Mouse (Mus musculus) limb, embryonic 11.5 days (tissue): ENCODE results near the gene Rapgef4. TPM values are rescaled to one million over a fixed set of nuclear protein-coding genes. Genes with fewer than 3 reads are reported as not detected.

ENCODE experiments used
- ATAC-seq: fragments of 200-750 bp; cut with Nextera tagmentation; 2 replicates; pipeline ENCODE4 v1.8.0; 2017; ENCODE audit warnings: low read depth; ENCODE audit not compliant: insufficient number of reproducible peaks, low FRiP score, low TSS enrichment
- DNase-seq: peaks from one replicate; pipeline ENCODE4 v3.0.0-alpha.2; 2015; ENCODE audit warnings: low spot score
- H3K27ac ChIP-seq: fragments of 300-500 bp; sonication (generic); replicated peaks from 2 replicates; pipeline ENCODE4 v1.5.1; 2014; ENCODE audit warnings: low read depth, mild to moderate bottlenecking, low read length
- H3K27me3 ChIP-seq: fragments of 300-500 bp; sonication (generic); 2 replicates; pipeline ENCODE4 v1.6.1; 2014; ENCODE audit warnings: mild to moderate bottlenecking, low read length, mixed read lengths; ENCODE audit not compliant: control insufficient read depth, insufficient read depth
- H3K36me3 ChIP-seq: fragments of 300-500 bp; sonication (generic); 2 replicates; pipeline ENCODE4 v1.6.1; 2014; ENCODE audit warnings: mild to moderate bottlenecking, low read length, moderate library complexity, mixed read lengths; ENCODE audit not compliant: control insufficient read depth, insufficient read depth
- H3K4me1 ChIP-seq: fragments of 300-500 bp; sonication (generic); 2 replicates; pipeline ENCODE4 v1.6.1; 2014; ENCODE audit warnings: low read length, mixed read lengths; ENCODE audit not compliant: control insufficient read depth, insufficient read depth
- H3K4me2 ChIP-seq: fragments of 300-500 bp; sonication (generic); 2 replicates; pipeline ENCODE4 v1.6.1; 2014; ENCODE audit warnings: low read depth, mild to moderate bottlenecking, moderate library complexity; ENCODE audit not compliant: severe bottlenecking
- H3K4me3 ChIP-seq: fragments of 300-500 bp; sonication (generic); 2 replicates; pipeline ENCODE4 v1.5.1; 2014; ENCODE audit warnings: low read depth, low read length
- H3K9ac ChIP-seq: fragments of 300-500 bp; sonication (generic); 2 replicates; pipeline ENCODE4 v1.6.1; 2014; ENCODE audit warnings: mild to moderate bottlenecking, low read length
- H3K9me3 ChIP-seq: fragments of 300-500 bp; sonication (generic); 2 replicates; pipeline ENCODE4 v1.6.1; 2016; ENCODE audit warnings: low read length; ENCODE audit not compliant: control insufficient read depth
- WGBS: fragments of 180-500 bp; shearing (Covaris S2); extraction: QIAGEN DNeasy Blood & Tissue Kit; methylation state at CpG from one replicate; pipeline ENCODE4 v1.1.7; 2014; 5-methylcytosine and 5-hydroxymethylcytosine counted together
- polyA plus RNA-seq: library from polyadenylated mRNA; unstranded; fragments of >200 nt; fragmentation: Nextera tagmentation; extraction: Ambion mirVana; gene quantifications from 2 replicates; pipeline ENCODE4 v1.2.1, GENCODE M21; 2014

Rapgef4 gene
- polyA plus RNA-seq, 1 experiment from 2014 or later: 0.88 TPM

DNA sequence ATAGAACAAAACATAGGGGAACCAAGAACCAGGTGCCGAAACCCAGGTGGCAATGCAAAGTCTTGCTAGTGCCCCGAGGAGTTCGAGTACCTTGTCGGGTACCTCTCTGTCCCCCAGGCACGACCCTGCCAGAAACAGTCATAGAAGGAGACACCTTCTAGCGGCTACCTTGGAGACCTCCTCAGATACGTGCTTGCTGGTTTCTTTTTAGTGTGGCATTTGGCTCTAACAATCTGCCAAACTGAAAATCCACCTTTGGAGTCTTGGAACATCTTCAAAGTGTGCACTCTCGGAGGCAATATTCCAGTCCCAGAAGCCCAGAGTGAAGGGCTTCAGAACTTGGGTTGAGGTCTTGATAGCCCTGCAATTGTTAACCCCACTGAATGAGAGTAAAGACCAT is 34.3 kb downstream of the Rapgef4 start:
- WGBS: 79% methylated on average over 8 of the region's 8 CpGs
- H3K4me1 ChIP-seq: no peaks in the 10 kb centered on the region
- no peak overlapping the region for H3K27ac ChIP-seq
- ATAC-seq (no peak), DNase-seq (no peak)
- H3K9ac ChIP-seq: no peak overlapping the region
- no peak overlapping the region for H3K4me3 ChIP-seq
- H3K27me3 ChIP-seq: no peaks in the 10 kb centered on the region
- no peaks in the 10 kb centered on the region for H3K36me3 ChIP-seq
- H3K4me2 ChIP-seq: no peak overlapping the region
- no peaks in the 10 kb centered on the region for H3K9me3 ChIP-seq

DNA sequence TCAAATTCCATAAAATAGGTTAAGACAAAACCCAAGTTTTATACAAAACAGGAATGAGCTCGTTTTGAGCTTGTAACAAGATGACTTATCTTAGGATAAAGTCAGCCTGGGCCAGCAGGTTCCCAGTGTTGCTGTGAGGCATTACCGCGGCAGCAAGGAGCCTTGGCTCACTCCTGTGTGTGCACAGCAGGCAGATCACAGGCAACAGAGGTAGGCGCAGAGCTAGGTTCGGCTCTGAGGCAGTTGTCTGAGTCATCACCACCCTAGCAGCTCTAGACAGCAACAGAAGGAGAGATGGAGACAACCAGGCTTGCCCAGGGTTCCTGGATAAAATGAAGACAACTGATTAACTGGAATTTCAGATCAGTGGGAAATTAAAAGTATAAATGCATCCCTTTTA is 35.0 kb downstream of the Rapgef4 start:
- no peaks in the 10 kb centered on the region for H3K36me3 ChIP-seq
- no peak for DNase-seq
- ATAC-seq: no peak
- no peaks in the 10 kb centered on the region for H3K27me3 ChIP-seq
- H3K9ac ChIP-seq: no peak overlapping the region
- no peaks in the 10 kb centered on the region for H3K9me3 ChIP-seq
- no peaks in the 10 kb centered on the region for H3K4me1 ChIP-seq
- WGBS: 41% methylated on average over 5 of the region's 5 CpGs
- no peak overlapping the region for H3K27ac ChIP-seq
- H3K4me2 ChIP-seq: no peak overlapping the region
- H3K4me3 ChIP-seq: no peak overlapping the region

DNA sequence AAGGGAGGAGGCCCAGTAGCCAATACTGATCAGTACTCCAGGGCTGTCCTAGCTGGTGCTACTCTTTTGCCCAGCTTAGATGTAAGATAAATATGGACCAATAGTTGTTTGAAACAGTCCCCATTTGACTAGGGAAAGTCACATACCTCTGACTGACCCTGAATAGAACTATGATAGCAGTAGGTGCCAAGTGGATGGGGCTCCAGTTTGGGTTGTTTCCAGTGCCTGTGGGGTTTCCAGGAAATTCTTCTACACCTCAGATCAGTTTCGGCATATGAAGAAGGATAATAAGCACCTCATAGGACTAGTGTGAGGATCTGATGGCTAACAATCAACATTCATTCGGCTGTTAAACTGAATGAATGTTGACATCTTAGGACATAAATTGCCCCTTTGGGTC is 36.1 kb downstream of the Rapgef4 start:
- WGBS: 87% methylated on average over 2 of the region's 2 CpGs

DNA sequence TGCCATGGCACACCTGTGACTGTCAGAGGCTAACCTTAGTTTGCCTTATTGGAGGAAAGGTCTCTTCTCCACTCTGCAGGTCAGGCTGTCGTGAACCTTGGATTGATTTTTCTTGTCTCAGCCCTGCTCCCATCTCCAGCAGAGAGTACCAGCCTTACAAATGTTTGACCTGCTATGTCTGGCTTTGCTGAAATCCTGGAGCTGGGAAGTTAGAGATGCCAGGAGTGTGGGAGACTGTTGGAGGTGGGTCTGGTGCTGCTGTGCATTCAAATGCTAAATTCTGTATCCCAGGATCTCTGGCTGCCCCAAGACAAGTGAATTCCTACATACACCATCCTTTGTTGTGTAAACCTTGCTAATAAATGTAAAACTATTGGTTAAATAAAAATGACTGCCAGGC is 37.7 kb downstream of the Rapgef4 start:
- Histone ChIP-seq H3K4me3 (no peak overlapping the region), H3K9ac (no peak overlapping the region), H3K27ac (no peak overlapping the region), H3K4me1 (no peaks in the 10 kb centered on the region), H3K27me3 (no peaks in the 10 kb centered on the region), H3K36me3 (no peaks in the 10 kb centered on the region), H3K4me2 (no peak overlapping the region), H3K9me3 (no peaks in the 10 kb centered on the region)
- WGBS: 95% methylated on average over 1 of the region's 1 CpGs
- DNase-seq: no peak
- ATAC-seq: no peak

More for the DNA sequence above, 36.1 kb downstream of the Rapgef4 start:
- Histone ChIP-seq H3K27me3 (no peaks in the 10 kb centered on the region), H3K9ac (no peak overlapping the region), H3K9me3 (no peaks in the 10 kb centered on the region), H3K27ac (no peak overlapping the region), H3K4me1 (no peaks in the 10 kb centered on the region), H3K4me3 (no peak overlapping the region), H3K36me3 (no peaks in the 10 kb centered on the region), H3K4me2 (no peak overlapping the region)
- DNase-seq (no peak), ATAC-seq (no peak)

DNA sequence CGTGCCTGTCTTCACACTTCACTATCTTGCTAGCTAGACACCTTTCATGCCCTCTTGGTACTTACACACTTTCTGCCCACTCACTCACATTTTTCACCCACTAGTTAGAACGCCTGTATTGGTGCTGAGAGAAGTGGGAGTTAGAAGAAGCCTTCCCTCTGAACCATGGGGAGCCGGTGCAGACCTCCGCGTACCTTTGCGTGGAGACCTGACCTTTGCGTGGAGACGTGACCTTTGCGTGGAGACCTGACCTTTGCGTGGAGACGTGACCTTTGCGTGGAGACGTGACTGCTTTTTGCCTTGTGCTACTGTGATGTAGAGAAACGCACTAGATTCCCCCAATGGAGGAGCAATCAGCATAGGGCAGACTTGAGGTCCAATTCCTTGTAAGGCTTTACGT is 39.7 kb downstream of the Rapgef4 start:
- ATAC-seq: no peak
- Histone ChIP-seq H3K27me3 (no peaks in the 10 kb centered on the region), H3K4me1 (no peaks in the 10 kb centered on the region), H3K4me3 (no peak overlapping the region), H3K9ac (no peak overlapping the region), H3K27ac (no peak overlapping the region), H3K4me2 (no peak overlapping the region), H3K9me3 (no peaks in the 10 kb centered on the region), H3K36me3 (no peaks in the 10 kb centered on the region)
- DNase-seq: no peak
- 95% methylated on average over 15 of the region's 15 CpGs for WGBS

DNA sequence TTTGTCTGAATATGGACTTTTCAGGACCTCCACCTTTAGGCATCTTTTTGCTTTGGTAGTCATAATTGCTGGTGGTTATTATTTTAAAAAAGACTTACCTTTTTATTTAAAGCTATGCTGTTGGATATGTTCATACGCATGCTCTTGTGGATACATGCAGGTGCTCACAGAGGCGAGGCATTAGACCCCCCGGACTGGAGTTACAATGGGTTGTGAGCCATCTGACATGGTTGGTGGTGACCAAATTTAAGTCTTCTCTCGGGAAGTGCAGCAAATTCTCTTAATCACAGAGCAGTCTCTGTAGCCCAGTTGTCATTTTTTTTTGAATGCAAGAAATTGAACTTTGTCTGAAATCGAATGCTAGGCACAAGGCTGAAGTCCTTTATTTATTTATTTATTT is 40.4 kb downstream of the Rapgef4 start:
- Histone ChIP-seq H3K9me3 (no peaks in the 10 kb centered on the region), H3K4me3 (no peak overlapping the region), H3K4me1 (no peaks in the 10 kb centered on the region), H3K27ac (no peak overlapping the region), H3K9ac (no peak overlapping the region), H3K4me2 (no peak overlapping the region), H3K27me3 (no peaks in the 10 kb centered on the region), H3K36me3 (no peaks in the 10 kb centered on the region)
- WGBS: 86% methylated on average over 5 of the region's 5 CpGs
- ATAC-seq (no peak), DNase-seq (no peak)

DNA sequence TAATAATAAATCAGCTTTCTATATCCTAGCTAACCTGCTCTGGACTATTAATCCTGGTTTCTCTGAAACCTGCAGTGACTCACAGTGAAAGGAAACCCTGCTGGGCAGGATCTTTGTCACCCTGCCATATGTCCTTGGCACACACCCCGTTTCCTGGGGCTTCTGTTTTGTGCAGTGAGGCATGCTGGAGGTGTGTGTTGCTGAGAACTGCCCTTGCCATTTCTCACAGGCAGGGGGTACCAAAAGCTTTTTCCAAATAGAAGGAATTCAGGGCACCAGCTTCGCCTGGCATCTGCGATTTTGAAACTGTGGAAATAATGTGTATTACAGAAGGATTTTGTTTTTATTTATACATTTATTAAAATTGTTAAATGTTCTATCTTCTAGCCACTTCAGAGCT is 40.8 kb downstream of the Rapgef4 start:
- DNase-seq: no peak
- Histone ChIP-seq H3K9me3 (no peaks in the 10 kb centered on the region), H3K27me3 (no peaks in the 10 kb centered on the region), H3K4me1 (no peaks in the 10 kb centered on the region), H3K27ac (no peak overlapping the region), H3K4me2 (no peak overlapping the region), H3K4me3 (no peak overlapping the region), H3K36me3 (no peaks in the 10 kb centered on the region), H3K9ac (no peak overlapping the region)
- WGBS: 73% methylated on average over 3 of the region's 3 CpGs
- ATAC-seq: no peak

DNA sequence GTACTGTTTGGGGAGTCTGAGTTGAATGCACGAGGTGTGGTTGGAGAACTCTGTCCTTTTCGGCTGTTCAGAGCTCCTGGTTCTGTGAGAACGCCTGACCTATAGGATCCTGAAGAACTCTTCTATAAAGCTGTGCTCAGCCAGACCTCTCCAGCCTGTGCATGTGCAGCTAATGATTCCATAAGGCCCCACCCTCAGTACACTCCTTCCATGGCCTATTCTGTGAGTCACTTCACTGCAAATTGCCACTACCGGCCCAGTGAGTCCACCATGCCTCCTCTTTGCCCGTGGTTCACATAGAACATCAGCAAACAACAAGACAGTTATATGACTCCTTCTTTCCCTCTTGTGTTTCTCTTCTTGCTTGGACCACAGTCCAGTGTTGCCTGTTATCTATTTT is 42.8 kb downstream of the Rapgef4 start:
- 89% methylated on average over 5 of the region's 5 CpGs for WGBS
- Histone ChIP-seq H3K36me3 (no peaks in the 10 kb centered on the region), H3K4me3 (no peak overlapping the region), H3K4me1 (no peaks in the 10 kb centered on the region), H3K27me3 (no peaks in the 10 kb centered on the region), H3K4me2 (no peak overlapping the region), H3K9me3 (no peaks in the 10 kb centered on the region), H3K9ac (no peak overlapping the region), H3K27ac (no peak overlapping the region)
- ATAC-seq (no peak), DNase-seq (no peak)

DNA sequence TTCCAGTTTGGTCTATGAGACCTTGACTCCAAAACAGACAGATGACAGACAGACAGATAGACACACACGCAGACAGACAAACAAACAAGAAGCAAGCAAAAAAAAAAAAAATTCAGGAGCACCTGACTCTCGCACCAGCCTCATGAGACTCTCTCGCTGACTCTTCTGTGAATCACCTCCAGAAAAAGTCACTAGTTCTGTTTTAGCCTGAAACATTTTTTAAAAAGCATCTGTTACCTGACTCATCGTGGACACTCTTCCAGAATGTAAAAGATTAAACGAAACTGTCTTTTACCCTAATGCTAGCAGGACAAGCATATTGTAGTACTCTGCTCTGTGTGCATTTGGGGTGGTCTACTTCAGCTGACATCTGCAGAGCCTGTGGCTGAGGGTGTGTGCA is 44.6 kb downstream of the Rapgef4 start:
- Histone ChIP-seq H3K4me1 (no peaks in the 10 kb centered on the region), H3K4me3 (no peak overlapping the region), H3K9ac (no peak overlapping the region), H3K36me3 (no peaks in the 10 kb centered on the region), H3K4me2 (no peak overlapping the region), H3K27me3 (no peaks in the 10 kb centered on the region), H3K27ac (no peak overlapping the region), H3K9me3 (no peaks in the 10 kb centered on the region)
- no peak for DNase-seq
- whole genome bisulfite sequencing: 91% methylated on average over 5 of the region's 5 CpGs
- no peak for ATAC-seq
